Mouse (Mus musculus) macrophage (primary cell): Measurements from ENCODE around the gene R3hdm1. TPM values are rescaled to one million over a fixed set of nuclear protein-coding genes. Genes with fewer than 3 reads are reported as not detected.
A peak's percentile ranks its signal among the peaks of the same experiment; 100 is the strongest.

Experiments used
- H3K27ac ChIP-seq: fragments of 350-480 bp; formaldehyde crosslinking; 2 replicates; pipeline ENCODE4 v1.9.0; 2021
- H3K36me3 ChIP-seq: fragments of 350-480 bp; formaldehyde crosslinking; 2 replicates; pipeline ENCODE4 v1.9.0; 2021; ENCODE audit errors: inconsistent target
- H3K4me3 ChIP-seq: fragments of 350-480 bp; formaldehyde crosslinking; 2 replicates; pipeline ENCODE4 v1.9.0; 2021; ENCODE audit errors: inconsistent target
- H3K79me2 ChIP-seq: fragments of 350-480 bp; formaldehyde crosslinking; 2 replicates; pipeline ENCODE4 v1.9.0; 2021; ENCODE audit errors: inconsistent target
- WGBS: methylation state at CpG from one replicate; pipeline ENCODE4 v1.1.7; 2026; ENCODE audit warnings: inconsistent platforms; ENCODE audit not compliant: missing documents; 5-methylcytosine and 5-hydroxymethylcytosine counted together
- polyA plus RNA-seq: library from polyadenylated mRNA; stranded (reverse); fragments of 250-400 nt; gene quantifications from 3 replicates; pipeline ENCODE4 v1.2.4, GENCODE M21; 2018; ENCODE audit warnings: inconsistent platforms
- total RNA-seq, 78 experiments: library from RNA; depleted of rRNA; stranded (reverse); fragments of 250-400 nt; gene quantifications; 1 replicate in 9 of 78; 2 replicates in 24 of 78; 3 replicates in 43 of 78; 4 replicates in 2 of 78; pipeline ENCODE4 v1.2.4; 2018; ENCODE audit warnings: inconsistent platforms in 56 of 78

The R3hdm1 gene
- total RNA-seq (2018; cell fraction: chromatin; rRNA removed), result 100 to 1,000 TPM in 23 of 26 experiments, 10 to 100 TPM in 3; 70.9 to 436 (median 258) TPM
- 10 to 100 TPM; 42.6 to 80.6 (median 54.7) TPM for total RNA-seq (2018; cell fraction: cytosol; rRNA removed)
- 100 to 1,000 TPM in 18 of 26 experiments, 10 to 100 TPM in 8; 51.2 to 648 (median 135) TPM for total RNA-seq (2018; cell fraction: nucleus; rRNA removed)
- 43.5 to 128 TPM (median 109 TPM) in 3 replicates for polyA plus RNA-seq

DNA sequence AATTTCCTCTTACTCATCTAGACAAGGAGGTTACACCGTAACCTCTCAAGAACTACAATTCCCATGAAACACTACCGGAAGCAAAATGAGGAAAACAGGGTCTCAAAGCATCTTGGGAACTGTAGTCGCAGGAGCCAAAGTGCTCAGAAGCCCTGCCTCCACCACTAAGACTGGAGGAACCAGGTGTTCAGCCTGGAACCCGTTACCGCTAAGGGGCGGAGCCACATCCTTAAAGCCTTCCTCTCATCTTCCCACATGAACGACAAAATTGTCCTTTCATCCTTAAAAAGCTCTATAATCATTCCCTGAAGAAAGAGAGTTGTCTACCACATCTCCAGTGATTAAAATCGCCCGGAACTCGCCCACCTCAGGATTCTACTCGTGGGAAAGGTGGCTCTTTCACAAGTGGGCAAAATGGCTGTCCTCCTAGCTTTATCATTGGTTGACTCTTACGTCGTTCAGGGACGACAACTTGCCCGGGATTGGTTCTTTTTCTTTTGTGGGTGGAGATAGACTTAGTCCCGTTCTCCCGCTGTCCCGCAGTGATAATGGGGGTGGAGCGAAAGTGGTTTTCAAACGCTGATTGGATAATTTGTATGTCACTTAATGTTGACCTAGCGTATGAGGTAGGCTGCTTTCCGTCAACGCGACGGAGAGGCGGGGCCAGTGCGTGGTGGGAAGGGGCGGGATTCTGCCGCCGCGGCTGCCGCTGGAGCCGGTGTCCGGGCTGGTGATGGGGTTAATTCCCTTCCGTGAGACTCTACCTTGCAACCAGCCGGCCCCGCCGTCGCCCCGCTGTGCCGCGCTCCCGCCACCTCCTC is at the start of gene R3hdm1, which contains the start of gene Zranb3:
Gene R3hdm1 (plus strand): TSS at position 661 of the 821 bp plus-strand sequence.
Gene Zranb3 (minus strand): TSS at position 407 of the 821 bp plus-strand sequence.
- H3K36me3 ChIP-seq, result no peaks in the 10 kb centered on the region
- H3K27ac ChIP-seq, result peak within 1 kb of the TSS; percentile 78
- H3K79me2 ChIP-seq, result peaks cover 43% of the 10 kb centered on the region
- under 1% methylated on average over 42 of the region's 43 CpGs for WGBS
- peak within 1 kb of the TSS; percentile 69 for H3K4me3 ChIP-seq

DNA sequence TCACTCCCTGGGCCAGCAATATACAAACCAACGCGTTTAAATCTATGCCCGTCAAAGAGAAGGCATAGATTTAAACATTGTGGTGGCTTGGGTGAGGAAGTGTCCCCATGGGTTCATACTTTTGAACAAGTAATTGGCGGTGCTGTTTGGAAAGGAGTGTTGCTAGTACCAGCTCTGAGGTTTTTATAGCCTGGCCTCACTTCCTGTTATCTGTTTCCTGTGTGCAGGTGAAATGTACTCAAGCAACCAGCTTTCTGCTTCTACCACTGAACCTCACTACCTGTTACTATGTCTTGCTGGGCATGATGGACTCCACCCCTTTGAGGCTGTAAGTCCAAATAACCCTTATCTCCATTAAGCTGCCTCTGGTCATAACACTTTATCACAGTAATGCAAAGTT is 45.8 kb upstream of the R3hdm1 start:
- Histone ChIP-seq H3K27ac (no peak overlapping the region), H3K4me3 (no peak overlapping the region), H3K36me3 (no peaks in the 10 kb centered on the region), H3K79me2 (no peaks in the 10 kb centered on the region)
- 93% methylated on average over 4 of the region's 4 CpGs for WGBS

DNA sequence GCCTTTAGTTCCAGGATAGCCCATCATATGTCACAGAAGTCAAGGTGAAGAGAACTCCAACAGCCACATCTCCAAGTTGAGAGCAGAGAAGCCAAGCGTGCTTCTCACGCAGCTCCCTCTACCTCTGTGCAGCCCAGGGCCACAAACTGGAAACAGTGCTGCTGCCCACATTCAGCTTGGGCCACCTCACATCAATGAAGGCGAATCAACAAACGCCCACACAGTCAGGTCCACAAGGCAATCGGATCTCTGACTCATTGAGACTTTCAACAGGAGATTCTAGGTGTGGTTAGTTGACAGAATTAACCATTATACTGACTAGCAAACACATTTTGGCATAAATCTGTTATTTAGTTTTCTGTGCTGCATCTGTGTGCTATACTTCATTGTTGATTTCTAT is 44.5 kb upstream of the R3hdm1 start:
- no peaks in the 10 kb centered on the region for H3K36me3 ChIP-seq

DNA sequence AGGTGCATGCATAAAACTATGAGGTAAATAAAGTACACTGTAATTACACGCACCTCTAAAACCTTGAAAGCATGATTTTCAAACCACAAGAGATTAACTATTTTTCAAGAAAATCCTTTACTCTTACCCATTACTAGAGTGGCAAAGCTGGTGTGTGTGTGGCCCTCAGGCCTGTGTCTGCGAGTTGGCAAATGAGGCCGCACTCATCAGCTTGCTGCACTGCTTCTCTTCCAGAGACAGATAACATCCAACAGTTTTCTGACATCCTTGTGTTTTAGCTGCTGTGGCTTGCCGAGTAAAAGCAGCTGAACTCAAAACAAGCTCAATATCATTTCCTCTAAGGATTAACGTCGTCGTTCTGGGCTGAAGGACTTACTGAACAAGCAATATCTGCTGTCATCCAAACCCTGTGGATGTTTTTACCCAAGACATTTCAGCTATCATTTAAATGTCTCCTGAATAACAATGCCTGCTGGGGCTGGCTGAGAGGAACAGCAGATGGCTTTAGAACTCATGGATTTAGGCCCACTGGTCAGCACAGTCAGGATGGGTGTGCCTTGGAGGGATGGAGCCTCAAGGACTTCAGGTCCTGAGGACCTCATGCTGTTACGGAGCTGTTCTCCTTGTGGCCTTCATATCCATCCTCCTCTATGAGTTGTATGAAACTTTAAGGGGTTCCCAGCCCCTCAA is 42.3 kb upstream of the R3hdm1 start:
- 88% methylated on average over 8 of the region's 8 CpGs for WGBS

More for the DNA sequence above, 44.5 kb upstream of the R3hdm1 start:
- H3K4me3 ChIP-seq, result no peak overlapping the region
- WGBS, result 95% methylated on average over 5 of the region's 5 CpGs
- no peaks in the 10 kb centered on the region for H3K79me2 ChIP-seq
- no peak overlapping the region for H3K27ac ChIP-seq

DNA sequence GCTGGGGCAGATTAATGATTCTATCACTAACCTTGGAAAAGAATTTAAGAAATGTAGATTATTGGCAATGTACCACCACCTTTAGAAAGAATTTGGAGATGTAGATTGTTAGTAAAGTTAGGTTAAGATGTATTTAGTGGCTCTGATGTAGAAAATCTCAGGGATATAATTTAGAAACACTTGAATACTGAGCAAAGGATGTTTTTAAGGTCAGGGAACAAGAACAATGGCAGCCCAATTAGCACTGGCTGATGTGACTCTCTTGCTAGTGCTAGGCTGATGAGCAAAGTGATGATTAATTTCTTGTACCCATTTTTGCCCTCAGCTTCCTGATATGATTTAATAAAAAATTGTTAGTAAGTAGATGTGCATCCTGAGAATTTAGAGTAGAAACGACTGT is 41.7 kb upstream of the R3hdm1 start:
- H3K4me3 ChIP-seq, result no peak overlapping the region
- no peaks in the 10 kb centered on the region for H3K79me2 ChIP-seq
- H3K36me3 ChIP-seq, result no peaks in the 10 kb centered on the region
- H3K27ac ChIP-seq, result no peak overlapping the region
- 100% methylated on average over 1 of the region's 1 CpGs for whole genome bisulfite sequencing

More for the DNA sequence above, 42.3 kb upstream of the R3hdm1 start:
- Histone ChIP-seq H3K79me2 (no peaks in the 10 kb centered on the region), H3K27ac (no peak overlapping the region), H3K4me3 (no peak overlapping the region), H3K36me3 (no peaks in the 10 kb centered on the region)

GRCm38 (mm10) chr1:128062167-128062566 is 40.9 kb upstream of the R3hdm1 start:
- no peaks in the 10 kb centered on the region for H3K79me2 ChIP-seq
- H3K27ac ChIP-seq, result no peak overlapping the region
- WGBS, result 100% methylated on average over 1 of the region's 1 CpGs
- H3K36me3 ChIP-seq, result no peaks in the 10 kb centered on the region
- no peak overlapping the region for H3K4me3 ChIP-seq

GRCm38 (mm10) chr1:128064716-128065115 is 38.4 kb upstream of the R3hdm1 start:
- no peak overlapping the region for H3K4me3 ChIP-seq
- WGBS, result 90% methylated on average over 6 of the region's 6 CpGs
- no peaks in the 10 kb centered on the region for H3K36me3 ChIP-seq
- no peak overlapping the region for H3K27ac ChIP-seq
- H3K79me2 ChIP-seq, result no peaks in the 10 kb centered on the region

- 84% methylated on average over 2 of the region's 2 CpGs for WGBS
- Histone ChIP-seq H3K4me3 (no peak overlapping the region), H3K27ac (no peak overlapping the region)
Observed at GRCm38 (mm10) chr1:128068945-128069397, 34.1 kb upstream of the R3hdm1 start.

GRCm38 (mm10) chr1:128070003-128070402 is 33.1 kb upstream of the R3hdm1 start:
- 78% methylated on average over 3 of the region's 3 CpGs for WGBS
- no peaks in the 10 kb centered on the region for H3K79me2 ChIP-seq
- no peaks in the 10 kb centered on the region for H3K36me3 ChIP-seq

More at GRCm38 (mm10) chr1:128068945-128069397, 34.1 kb upstream of the R3hdm1 start:
- Histone ChIP-seq H3K79me2 (no peaks in the 10 kb centered on the region), H3K36me3 (no peaks in the 10 kb centered on the region)

GRCm38 (mm10) chr1:128073051-128073450 is 30.1 kb upstream of the R3hdm1 start:
- Histone ChIP-seq H3K27ac (no peak overlapping the region), H3K4me3 (no peak overlapping the region), H3K79me2 (no peaks in the 10 kb centered on the region), H3K36me3 (no peaks in the 10 kb centered on the region)
- WGBS, result 100% methylated on average over 6 of the region's 6 CpGs

More at GRCm38 (mm10) chr1:128070003-128070402, 33.1 kb upstream of the R3hdm1 start:
- no peak overlapping the region for H3K27ac ChIP-seq
- H3K4me3 ChIP-seq, result no peak overlapping the region

DNA sequence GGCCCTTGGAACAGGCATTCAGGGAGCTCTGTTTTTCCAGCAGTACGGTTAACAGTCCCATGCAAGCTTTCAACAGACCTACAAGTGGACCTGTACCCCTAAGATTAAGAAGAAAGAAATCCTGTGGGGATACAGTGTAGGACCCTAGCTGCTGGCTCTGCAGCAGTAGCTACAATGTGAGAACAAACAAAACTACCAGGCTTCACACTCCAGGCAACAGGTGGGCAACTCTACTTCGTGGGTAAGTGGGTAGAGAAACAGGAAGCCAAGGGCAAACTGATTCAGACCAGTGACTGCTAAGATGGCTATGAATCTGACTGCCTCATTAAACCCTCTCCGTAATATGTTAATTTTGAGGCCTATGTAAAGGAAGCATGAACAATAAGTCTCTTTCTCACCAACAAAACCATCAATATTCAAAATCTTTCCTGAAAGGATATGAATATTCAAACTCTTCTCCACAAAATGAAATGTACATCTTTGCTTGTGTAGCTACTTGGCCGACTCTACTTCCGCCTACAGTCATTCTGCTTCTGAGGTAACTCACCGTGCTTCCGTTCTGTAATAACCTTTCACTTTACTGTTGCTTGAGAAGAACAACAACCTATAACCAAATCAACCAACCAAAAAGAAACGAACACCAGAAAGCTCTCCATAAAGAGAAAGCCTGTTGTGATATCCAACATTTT is 26.2 kb upstream of the R3hdm1 start:
- Histone ChIP-seq H3K4me3 (no peak overlapping the region), H3K36me3 (no peaks in the 10 kb centered on the region), H3K27ac (no peak overlapping the region), H3K79me2 (no peaks in the 10 kb centered on the region)
- 82% methylated on average over 8 of the region's 8 CpGs for WGBS

GRCm38 (mm10) chr1:128077788-128078187 is 25.3 kb upstream of the R3hdm1 start:
- no peaks in the 10 kb centered on the region for H3K79me2 ChIP-seq
- H3K36me3 ChIP-seq, result no peaks in the 10 kb centered on the region
- 100% methylated on average over 2 of the region's 2 CpGs for WGBS
- H3K27ac ChIP-seq, result no peak overlapping the region
- no peak overlapping the region for H3K4me3 ChIP-seq

- WGBS, result 82% methylated on average over 1 of the region's 1 CpGs
- Histone ChIP-seq H3K4me3 (no peak overlapping the region), H3K27ac (no peak overlapping the region), H3K79me2 (no peaks in the 10 kb centered on the region), H3K36me3 (no peaks in the 10 kb centered on the region)
Observed at GRCm38 (mm10) chr1:128078646-128079045, 24.5 kb upstream of the R3hdm1 start.
